Mouse (Mus musculus) limb, embryonic 14.5 days (tissue): ENCODE measurements around the gene Fam192a. TPM values are rescaled to one million over a fixed set of nuclear protein-coding genes. Genes with fewer than 3 reads are reported as not detected.
A peak's percentile ranks its signal among the peaks of the same experiment; 100 is the strongest.

Experiments used
- ATAC-seq: fragments of 200-750 bp; cut with Nextera tagmentation; 2 replicates; pipeline ENCODE4 v1.8.0; 2017; ENCODE audit warnings: low read depth, moderate number of reproducible peaks, moderate TSS enrichment; ENCODE audit not compliant: low FRiP score
- DNase-seq: peaks from one replicate; pipeline ENCODE4 v3.0.0-alpha.2; 2015; ENCODE audit warnings: low spot score
- H3K27ac ChIP-seq: fragments of 300-500 bp; sonication (generic); replicated peaks from 2 replicates; pipeline ENCODE4 v1.5.1; 2014; ENCODE audit warnings: low read depth, mild to moderate bottlenecking, low read length, moderate library complexity, mixed read lengths
- H3K27me3 ChIP-seq: fragments of 300-500 bp; sonication (generic); 2 replicates; pipeline ENCODE4 v1.6.1; 2014; ENCODE audit warnings: low read length, mixed read lengths; ENCODE audit not compliant: control insufficient read depth, insufficient read depth
- H3K36me3 ChIP-seq: fragments of 300-500 bp; sonication (generic); 2 replicates; pipeline ENCODE4 v1.6.1; 2014; ENCODE audit warnings: mild to moderate bottlenecking, low read length, moderate library complexity, mixed read lengths; ENCODE audit not compliant: control insufficient read depth, insufficient read depth
- H3K4me1 ChIP-seq: fragments of 300-500 bp; sonication (generic); 2 replicates; pipeline ENCODE4 v1.6.1; 2014; ENCODE audit warnings: antibody characterized with exemption, low read length, mixed read lengths; ENCODE audit not compliant: control insufficient read depth, insufficient read depth
- H3K4me2 ChIP-seq: fragments of 300-500 bp; sonication (generic); replicated peaks from 2 replicates; pipeline ENCODE4 v1.6.1; 2014; ENCODE audit warnings: low read depth, mild to moderate bottlenecking, low read length, moderate library complexity; ENCODE audit not compliant: severe bottlenecking
- H3K4me3 ChIP-seq: fragments of 300-500 bp; sonication (generic); replicated peaks from 2 replicates; pipeline ENCODE4 v1.5.1; 2014; ENCODE audit warnings: low read length
- H3K9ac ChIP-seq: fragments of 300-500 bp; sonication (generic); 2 replicates; pipeline ENCODE4 v1.6.1; 2014; ENCODE audit warnings: mild to moderate bottlenecking, low read depth, low read length, moderate library complexity; ENCODE audit not compliant: severe bottlenecking
- H3K9me3 ChIP-seq: fragments of 300-500 bp; sonication (generic); 2 replicates; pipeline ENCODE4 v1.6.1; 2016; ENCODE audit warnings: low read length; ENCODE audit not compliant: control insufficient read depth
- POLR2A ChIP-seq: fragments of 200-500 bp; IDR thresholded peaks from 2 replicates; pipeline ENCODE4 v1.8.0; 2012; ENCODE audit warnings: inconsistent platforms, mild to moderate bottlenecking, moderate library complexity, borderline replicate concordance; ENCODE audit not compliant: insufficient read depth, insufficient read length; ENCODE audit errors: extremely low read depth
- WGBS: fragments of 180-500 bp; shearing (Covaris S2); extraction: QIAGEN DNeasy Blood & Tissue Kit; methylation state at CpG from one replicate; pipeline ENCODE4 v1.1.7; 2014; 5-methylcytosine and 5-hydroxymethylcytosine counted together
- polyA plus RNA-seq, 2 experiments: library from polyadenylated mRNA; depleted of rRNA in 1 of 2; stranded (reverse) in 1 of 2; unstranded in 1 of 2; fragments of >200 nt; fragmentation: Nextera tagmentation in 1 of 2; extraction: Ambion mirVana in 1 of 2; gene quantifications; 2 replicates each; pipeline versions ENCODE4 v1.2.1 to v1.2.3; 2012 to 2014

The Fam192a gene
- polyA plus RNA-seq, 2 experiments = 43.4 to 61.5 TPM

GRCm38 (mm10) chr8:94566446-94567158 lies 35.2 kb downstream of the Fam192a start:
- DNase-seq (no peak), ATAC-seq (no peak)
- 0 out of 2 replicates have a peak overlapping the region, but pooled peaks have one; percentile 7 for H3K9ac ChIP-seq
- H3K4me3 ChIP-seq = no peak overlapping the region
- H3K27me3 ChIP-seq = no peaks in the 10 kb centered on the region
- 0 out of 2 replicates have a peak, but pooled peaks cover 4% of the 10 kb centered on the region for H3K4me1 ChIP-seq
- H3K4me2 ChIP-seq = no peak overlapping the region
- H3K9me3 ChIP-seq = no peaks in the 10 kb centered on the region
- WGBS = 57% methylated on average over 15 of the region's 15 CpGs
- TF ChIP-seq POLR2A = no peak
- no peaks in the 10 kb centered on the region for H3K36me3 ChIP-seq
- no peak overlapping the region for H3K27ac ChIP-seq

GRCm38 (mm10) chr8:94566033-94566432 lies 35.8 kb downstream of the Fam192a start:
- ATAC-seq (no peak), DNase-seq (no peak)
- WGBS = 71% methylated on average over 6 of the region's 6 CpGs
- H3K9me3 ChIP-seq = no peaks in the 10 kb centered on the region
- H3K4me3 ChIP-seq = no peak overlapping the region
- no peak overlapping the region for H3K9ac ChIP-seq
- no peaks in the 10 kb centered on the region for H3K27me3 ChIP-seq
- TF ChIP-seq POLR2A = no peak
- H3K4me1 ChIP-seq = 0 out of 2 replicates have a peak, but pooled peaks cover 4% of the 10 kb centered on the region
- no peaks in the 10 kb centered on the region for H3K36me3 ChIP-seq
- H3K27ac ChIP-seq = no peak overlapping the region
- no peak overlapping the region for H3K4me2 ChIP-seq

- ATAC-seq = no peak
- Histone ChIP-seq H3K27me3 (no peaks in the 10 kb centered on the region), H3K27ac (no peak overlapping the region), H3K36me3 (no peaks in the 10 kb centered on the region), H3K4me3 (no peak overlapping the region), H3K4me2 (no peak overlapping the region), H3K4me1 (0 out of 2 replicates have a peak, but pooled peaks cover 4% of the 10 kb centered on the region), H3K9me3 (no peaks in the 10 kb centered on the region), H3K9ac (no peak overlapping the region)
- no peak for TF ChIP-seq POLR2A
- DNase-seq = no peak
These were observed 37.4 kb downstream of the Fam192a start for GRCm38 (mm10) chr8:94564421-94564820.

GRCm38 (mm10) chr8:94561256-94561655 lies 40.5 kb downstream of the Fam192a start:
- Histone ChIP-seq H3K9ac (no peak overlapping the region), H3K4me1 (no peaks in the 10 kb centered on the region), H3K27ac (no peak overlapping the region), H3K36me3 (no peaks in the 10 kb centered on the region), H3K4me2 (no peak overlapping the region), H3K27me3 (no peaks in the 10 kb centered on the region), H3K4me3 (no peak overlapping the region), H3K9me3 (no peaks in the 10 kb centered on the region)
- no peak for TF ChIP-seq POLR2A
- no peak for ATAC-seq
- DNase-seq = no peak
- WGBS = 76% methylated on average over 5 of the region's 5 CpGs

- 52% methylated on average over 3 of the region's 3 CpGs for WGBS
- ATAC-seq = no peak
These were observed 44.5 kb downstream of the Fam192a start for GRCm38 (mm10) chr8:94557281-94557680.

More at GRCm38 (mm10) chr8:94557281-94557680, 44.5 kb downstream of the Fam192a start:
- no peak for DNase-seq
- H3K4me1 ChIP-seq = no peaks in the 10 kb centered on the region
- no peak overlapping the region for H3K27ac ChIP-seq
- H3K4me3 ChIP-seq = no peak overlapping the region
- H3K27me3 ChIP-seq = no peaks in the 10 kb centered on the region
- H3K4me2 ChIP-seq = no peak overlapping the region
- H3K9ac ChIP-seq = no peak overlapping the region
- TF ChIP-seq POLR2A = no peak
- no peaks in the 10 kb centered on the region for H3K36me3 ChIP-seq
- H3K9me3 ChIP-seq = no peaks in the 10 kb centered on the region
